Mouse (Mus musculus): ENCODE data around the gene Krtap3-3. TPM values are rescaled to one million over a fixed set of nuclear protein-coding genes. Genes with fewer than 3 reads are reported as not detected.
"Not testable (repeated sequence)": the region's sequence is repeated elsewhere in the genome, so short reads cannot be mapped to it uniquely, and the experiment has no call there.

The Krtap3-3 gene
- polyA plus RNA-seq (2015; fragmentation: Nextera tagmentation; extraction: Ambion mirVana) = 0.33 TPM in 1 of 2 replicates, not detected in the other

DNA sequence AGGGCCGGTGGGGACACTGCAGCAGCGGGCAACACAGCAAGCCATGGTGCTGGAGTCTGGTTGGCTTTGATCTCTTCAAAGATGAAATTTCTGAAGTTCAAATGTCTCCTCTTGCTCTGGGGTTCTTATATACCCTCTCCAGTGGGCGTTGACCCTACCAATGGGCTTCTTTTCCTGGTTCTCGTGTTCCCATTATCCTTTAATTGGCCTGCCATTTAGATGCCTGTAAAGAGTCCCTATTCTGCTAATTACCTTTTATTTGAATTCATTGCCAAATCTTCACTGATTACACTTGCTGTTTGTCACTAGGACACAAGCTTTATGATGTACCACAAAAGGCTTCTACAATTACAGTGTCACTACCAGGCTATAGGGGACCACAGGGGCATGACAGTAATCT lies at the start of gene Krtap3-3:
Gene Krtap3-3, minus strand, starts transcription at position 101 of the 400 bp plus-strand sequence.
- no peak for DNase-seq (ENCODE audit: low spot score)

DNA sequence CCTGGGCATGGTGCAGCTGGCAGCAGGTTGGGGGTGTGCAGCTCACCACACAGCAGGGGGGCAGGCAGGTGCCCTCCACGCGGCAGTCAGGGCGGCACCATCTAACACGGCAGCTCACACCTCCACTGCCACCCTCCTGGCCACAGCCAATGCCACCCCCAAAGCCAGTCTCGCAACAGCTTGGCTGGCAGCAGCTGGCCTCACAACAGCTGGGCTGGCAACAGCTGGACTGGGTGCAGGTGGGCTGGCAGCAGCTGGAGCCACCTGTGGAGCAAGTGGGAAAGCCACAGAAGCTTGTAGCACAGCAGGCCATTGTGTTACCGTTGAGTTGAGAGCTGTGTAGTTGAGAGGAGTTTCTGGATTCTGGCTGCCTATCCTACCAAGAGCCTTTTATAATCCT lies 47.1 kb upstream of the Krtap3-3 start, which contains the start of gene Krtap9-3:
Gene Krtap9-3, minus strand, starts transcription at position 364 of the 400 bp plus-strand sequence.
- not testable (repeated sequence) for DNase-seq (ENCODE audit: low spot score)

DNA sequence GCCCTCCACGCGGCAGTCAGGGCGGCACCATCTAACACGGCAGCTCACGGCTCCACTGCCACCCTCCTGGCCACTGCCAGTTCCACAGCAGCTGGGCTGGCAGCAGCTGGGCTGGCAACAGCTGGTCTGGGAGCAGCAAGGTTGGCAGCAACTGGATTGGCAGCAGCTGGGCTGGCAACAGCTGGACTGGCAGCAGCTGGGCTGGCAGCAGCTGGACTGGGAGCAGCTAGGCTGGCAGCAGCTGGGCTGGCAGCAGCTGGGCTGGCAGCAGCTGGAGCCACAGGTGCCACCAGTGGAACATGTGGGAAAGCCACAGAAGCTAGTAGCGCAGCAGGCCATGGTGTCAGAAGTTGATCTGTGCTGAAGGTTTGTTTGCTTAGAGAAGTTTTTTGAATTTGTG lies 40.3 kb upstream of the Krtap3-3 start, which contains the start of gene Krtap1-3:
Gene Krtap1-3, minus strand, starts transcription at position 359 of the 400 bp plus-strand sequence.
- no peak for DNase-seq (ENCODE audit: low spot score)

DNA sequence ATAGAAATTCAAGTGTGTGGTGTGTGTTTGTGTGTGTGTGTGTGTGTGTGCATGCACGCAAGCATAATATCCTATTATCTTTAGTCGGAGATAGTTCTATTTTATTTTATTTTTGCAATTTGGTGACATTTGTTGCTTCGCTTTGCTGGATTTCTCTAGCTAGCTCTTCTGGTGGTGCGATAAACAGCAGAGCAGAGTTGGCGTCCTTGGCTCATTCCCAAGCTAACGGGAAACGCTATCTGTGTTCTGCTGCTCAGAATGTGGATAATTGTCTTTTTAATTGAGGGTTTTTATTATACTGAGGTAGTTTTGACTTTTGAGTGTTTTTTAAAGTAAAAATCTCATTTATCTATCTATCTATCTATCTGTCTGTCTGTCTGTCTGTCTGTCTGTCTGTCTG lies 34.4 kb upstream of the Krtap3-3 start:
- DNase-seq (ENCODE audit: low spot score) = no peak

DNA sequence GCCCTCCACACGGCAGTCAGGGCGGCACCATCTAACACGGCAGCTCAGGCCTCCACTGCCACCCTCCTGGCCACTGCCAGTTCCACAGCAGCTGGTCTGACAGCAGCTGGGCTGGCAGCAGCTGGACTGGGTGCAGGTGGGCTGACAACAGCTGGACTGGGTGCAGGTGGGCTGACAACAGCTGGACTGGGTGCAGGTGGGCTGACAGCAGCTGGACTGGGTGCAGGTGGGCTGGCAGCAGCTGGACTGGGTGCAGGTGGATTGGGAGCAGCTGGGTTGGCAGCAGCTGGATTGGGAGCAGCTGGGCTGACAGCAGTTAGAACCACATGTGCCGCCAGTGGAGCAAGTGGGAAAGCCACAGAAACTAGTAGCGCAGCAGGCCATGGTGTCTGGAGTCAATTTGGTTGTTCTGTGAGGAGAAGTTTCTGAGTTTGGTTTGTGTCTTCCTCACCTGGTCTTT lies 32.6 kb upstream of the Krtap3-3 start, which contains the start of gene Krtap1-4:
Gene Krtap1-4, minus strand, starts transcription at position 410 of the 460 bp plus-strand sequence.
- no peak for DNase-seq (ENCODE audit: low spot score)

DNA sequence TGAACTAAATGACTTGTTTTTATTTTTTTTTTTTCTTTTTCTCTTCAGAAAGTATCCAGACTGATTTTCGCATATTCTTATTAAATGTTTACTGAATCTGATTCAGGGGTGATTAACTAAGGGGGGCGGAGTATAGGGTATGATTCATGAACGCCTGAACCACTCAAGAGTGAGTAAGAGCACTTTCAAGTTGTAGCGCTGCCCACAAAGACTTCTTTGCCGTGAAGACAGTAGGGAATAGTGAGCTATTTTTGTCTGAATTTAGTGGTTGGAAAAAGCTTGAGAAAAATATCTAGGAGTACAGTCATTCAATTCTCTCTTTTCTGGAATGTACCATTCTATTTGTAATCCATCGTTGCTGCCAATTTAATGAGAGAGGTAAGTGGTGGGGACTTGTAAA lies 30.9 kb upstream of the Krtap3-3 start:
- no peak for DNase-seq (ENCODE audit: low spot score)

DNA sequence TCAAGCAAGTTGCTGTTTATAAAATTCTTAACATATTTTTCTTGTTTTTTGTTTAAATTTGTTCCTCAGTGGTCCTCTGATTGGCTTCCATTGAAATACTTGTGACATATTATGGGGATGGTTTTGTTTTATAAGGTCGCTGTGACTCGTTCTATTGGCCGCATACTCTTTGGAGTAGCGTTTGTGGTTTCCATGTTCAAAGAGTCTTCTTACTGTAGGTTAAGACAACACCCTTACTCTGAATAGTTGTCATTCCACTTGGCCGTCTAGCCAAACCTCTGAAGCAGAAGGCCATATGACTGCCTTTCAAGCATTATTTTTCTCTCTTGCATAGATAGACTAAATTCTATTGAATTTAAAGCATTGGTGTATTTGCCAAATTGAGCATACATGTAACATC lies 30.4 kb upstream of the Krtap3-3 start:
- no peak for DNase-seq (ENCODE audit: low spot score)

DNA sequence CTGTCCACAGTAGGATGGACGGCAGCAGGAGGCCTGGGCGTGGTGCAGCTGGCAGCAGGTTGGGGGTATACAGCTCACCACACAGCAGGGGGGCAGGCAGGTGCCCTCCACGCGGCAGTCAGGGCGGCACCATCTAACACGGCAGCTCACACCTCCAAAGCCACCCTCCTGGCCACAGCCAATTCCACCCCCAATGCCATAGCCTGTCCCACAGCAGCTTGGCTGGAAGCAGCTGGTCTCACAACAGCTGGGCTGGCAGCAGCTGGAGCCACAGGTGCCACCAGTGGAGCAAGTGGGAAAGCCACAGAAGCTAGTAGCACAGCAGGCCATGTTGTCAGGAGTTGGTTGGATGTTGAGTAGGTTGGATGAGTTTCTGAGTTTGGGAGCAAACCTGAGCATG lies 30.0 kb upstream of the Krtap3-3 start, which contains the start of gene Krtap1-5:
Gene Krtap1-5, minus strand, starts transcription at position 381 of the 400 bp plus-strand sequence.
- DNase-seq (ENCODE audit: low spot score) = no peak

DNA sequence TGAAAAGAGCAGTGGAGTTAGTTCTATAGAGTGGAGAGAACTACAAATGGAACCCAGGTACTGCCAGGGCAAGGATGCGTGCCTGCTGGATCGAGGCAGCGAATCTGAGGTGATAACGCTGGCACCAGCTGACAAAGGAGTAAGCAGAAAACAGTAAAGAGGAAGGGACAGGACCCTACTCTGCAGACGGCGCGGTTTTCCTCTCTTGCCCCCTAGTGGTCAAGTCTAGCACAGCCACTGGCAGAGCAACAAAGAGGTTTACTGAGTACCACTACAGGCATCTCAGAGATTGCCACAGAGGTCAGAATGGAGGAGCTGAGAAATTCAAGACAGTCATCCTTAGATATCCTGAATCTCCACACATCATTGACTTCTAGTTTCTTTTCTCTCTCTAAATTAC lies 23.4 kb upstream of the Krtap3-3 start:
- peak; percentile 59 for DNase-seq (ENCODE audit: low spot score)

DNA sequence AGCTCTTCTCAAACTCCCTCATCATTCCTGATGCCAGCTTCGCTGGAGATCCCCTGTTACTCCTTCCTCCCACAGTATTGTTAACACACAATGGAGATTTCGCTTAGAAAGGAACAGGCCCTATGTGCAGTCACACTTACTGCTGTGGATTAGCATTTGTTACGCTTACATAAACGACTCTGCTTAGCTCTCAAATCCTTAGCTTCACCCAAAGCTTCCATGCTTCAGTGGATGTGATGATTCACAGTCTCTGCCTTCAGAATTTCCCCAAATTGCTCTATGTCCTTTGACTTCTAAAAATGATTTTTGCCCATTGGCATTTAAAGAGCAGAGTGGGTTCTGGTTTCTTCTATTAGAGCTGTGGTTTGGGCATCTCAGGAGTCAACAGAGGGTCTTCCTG lies 22.5 kb upstream of the Krtap3-3 start:
- DNase-seq (ENCODE audit: low spot score) = no peak

DNA sequence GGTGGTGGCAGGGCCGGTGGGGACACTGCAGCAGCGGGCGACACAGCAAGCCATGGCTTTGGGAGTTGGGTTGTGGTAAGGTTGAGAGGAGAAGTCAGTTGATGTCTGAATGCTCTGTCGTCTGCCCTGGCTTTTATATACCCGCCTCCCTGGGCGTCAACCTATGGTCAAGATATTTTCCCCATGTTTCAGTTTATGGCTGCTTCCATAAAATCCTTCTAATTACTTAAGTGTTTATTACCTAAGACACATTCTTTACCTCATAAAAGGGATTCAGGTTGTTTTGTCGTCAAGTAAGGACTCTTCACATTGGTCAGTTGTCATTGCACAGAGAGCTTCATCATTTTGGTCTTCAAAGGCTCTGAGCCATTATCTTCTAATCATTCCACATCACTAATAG lies 15.9 kb upstream of the Krtap3-3 start, which contains the start of gene Krtap3-1:
Gene Krtap3-1, minus strand, starts transcription at position 101 of the 400 bp plus-strand sequence.
- DNase-seq (ENCODE audit: low spot score) = no peak

DNA sequence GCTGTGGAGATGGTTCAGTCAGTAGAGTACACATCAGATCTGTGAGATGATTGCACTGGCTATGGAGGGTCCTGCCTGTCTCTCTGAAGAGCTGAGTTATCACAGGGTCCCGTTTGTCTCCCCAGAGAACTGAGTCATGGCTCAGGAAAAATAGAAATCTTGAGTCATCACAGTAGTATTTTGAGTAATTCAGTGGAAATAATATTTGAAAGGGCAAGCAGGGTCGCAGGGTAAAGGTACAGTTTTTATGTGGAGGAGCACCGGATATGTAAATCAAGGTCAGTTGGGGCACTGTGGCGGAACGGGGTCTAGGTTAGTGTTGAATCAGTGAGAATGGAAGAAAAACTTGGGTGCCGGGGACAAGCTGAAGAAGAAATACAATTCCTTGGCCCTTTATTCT lies 11.9 kb upstream of the Krtap3-3 start:
- no peak for DNase-seq (ENCODE audit: low spot score)

DNA sequence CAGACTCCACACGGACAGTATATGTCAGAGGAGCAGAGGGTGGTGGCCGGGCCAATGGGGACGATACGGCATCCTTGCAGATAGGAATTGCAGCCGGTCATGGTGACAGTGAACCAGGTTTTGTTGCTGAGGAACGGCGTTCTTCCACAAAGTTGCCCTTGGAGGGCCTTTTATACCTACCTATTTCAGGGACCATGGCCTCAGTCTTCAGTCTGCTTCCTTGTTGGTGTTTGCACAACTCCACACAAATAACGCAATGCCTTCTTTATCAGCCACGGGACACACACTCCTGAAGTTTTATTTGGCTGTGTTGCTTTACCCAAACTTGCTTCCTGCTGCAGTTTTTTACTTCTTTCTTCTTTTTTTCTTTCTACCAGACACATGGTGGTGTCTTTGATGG lies 8.7 kb upstream of the Krtap3-3 start, which contains the start of gene Gm11939:
Gene Gm11939, minus strand, starts transcription at position 101 of the 400 bp plus-strand sequence.
- no peak for DNase-seq (ENCODE audit: low spot score)

DNA sequence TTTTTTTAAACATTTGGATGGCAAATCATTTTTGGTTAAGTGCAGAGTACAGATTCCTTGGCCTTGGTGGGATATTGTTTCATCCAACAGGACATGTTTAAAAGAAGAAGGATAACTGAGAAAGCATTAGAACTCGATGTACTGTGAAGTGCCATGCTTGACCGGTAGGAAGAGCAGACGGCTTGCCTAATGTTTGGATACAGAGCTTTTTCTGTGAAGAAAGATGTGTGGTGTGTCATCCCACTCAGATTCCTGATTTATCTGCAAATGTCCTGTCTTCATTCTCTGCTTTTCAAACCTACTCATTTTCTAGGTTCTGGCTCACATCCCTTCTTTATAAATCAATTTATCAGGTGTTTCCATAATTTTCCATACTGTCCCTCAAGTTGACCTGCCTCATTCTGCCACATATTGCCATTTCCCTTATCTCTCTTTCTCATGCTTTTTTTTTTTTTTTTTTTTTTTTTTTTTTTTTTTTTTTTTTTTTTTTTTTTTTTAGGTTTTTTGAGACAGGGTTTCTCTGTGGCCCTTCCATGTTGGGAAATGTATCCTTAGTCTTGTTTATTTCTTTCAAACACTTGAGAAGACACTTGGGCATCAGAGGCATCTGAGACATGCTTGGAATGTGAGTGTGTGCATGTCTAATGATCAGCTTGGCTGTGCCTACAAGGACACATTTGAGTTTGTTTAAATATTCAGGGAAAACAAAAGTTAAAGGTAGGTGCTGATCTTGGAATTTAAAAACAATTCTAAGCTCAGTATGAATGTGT lies 7.5 kb upstream of the Krtap3-3 start:
- DNase-seq (ENCODE audit: low spot score) = no peak

DNA sequence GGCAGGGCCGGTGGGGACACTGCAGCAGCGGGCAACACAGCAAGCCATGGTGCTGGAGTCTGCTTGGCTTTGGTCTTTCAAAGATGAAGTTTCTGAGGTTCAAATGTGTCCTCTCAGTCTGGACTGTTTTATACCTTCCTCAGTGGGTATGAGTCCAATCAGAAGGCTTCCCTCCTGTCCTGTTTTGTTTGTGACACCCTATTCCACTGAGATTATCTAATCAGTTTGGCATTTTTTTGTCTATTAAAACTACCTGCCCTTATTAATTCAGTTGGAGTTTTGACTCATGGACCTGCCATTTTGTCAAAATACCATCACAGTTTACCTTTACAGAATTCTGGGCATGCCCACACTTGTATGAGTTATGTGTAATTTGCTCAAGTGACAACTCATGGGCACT lies 6.1 kb upstream of the Krtap3-3 start, which contains the start of gene Krtap3-2:
Gene Krtap3-2, minus strand, starts transcription at position 101 of the 400 bp plus-strand sequence.
- no peak for DNase-seq (ENCODE audit: low spot score)

DNA sequence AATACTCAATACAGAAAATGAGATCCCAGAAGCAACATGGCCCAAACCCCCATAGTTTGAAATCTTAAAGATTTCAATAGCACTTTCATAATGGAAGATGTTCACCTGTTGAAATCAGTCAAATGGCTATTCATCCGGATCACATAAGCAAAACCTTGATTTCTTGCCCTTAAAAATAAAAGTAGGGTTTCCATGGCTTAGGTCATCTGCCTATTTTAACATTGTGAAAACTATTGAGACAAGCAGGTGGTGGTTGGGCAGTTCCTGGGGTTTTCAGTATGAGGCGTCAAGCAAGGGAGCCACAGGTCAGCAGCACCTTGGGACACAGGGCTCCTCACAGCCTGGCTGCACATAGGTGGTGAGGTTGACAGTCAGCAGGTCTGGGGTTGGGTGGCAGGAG lies 5.5 kb upstream of the Krtap3-3 start:
- DNase-seq (ENCODE audit: low spot score) = no peak

DNA sequence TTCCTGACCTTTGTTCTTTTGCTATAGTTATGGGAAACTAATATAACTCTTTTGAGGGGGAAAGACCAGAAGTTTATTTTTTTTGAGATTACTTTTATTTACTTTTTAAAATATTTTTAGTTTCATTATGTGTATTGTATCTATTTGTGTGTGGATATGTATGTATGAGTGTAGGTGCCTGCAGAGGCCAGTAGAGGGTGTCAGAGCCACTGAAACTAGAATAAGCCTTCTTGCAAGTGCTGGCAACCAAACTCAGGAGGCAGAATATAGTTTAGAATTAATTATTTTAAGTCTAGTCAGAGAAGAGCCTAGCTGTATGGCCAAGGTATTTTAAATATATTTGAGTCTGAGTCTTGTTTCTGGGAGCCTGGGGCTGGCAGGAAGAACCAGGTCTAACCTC lies 2.8 kb downstream of the Krtap3-3 start:
- DNase-seq (ENCODE audit: low spot score) = no peak

DNA sequence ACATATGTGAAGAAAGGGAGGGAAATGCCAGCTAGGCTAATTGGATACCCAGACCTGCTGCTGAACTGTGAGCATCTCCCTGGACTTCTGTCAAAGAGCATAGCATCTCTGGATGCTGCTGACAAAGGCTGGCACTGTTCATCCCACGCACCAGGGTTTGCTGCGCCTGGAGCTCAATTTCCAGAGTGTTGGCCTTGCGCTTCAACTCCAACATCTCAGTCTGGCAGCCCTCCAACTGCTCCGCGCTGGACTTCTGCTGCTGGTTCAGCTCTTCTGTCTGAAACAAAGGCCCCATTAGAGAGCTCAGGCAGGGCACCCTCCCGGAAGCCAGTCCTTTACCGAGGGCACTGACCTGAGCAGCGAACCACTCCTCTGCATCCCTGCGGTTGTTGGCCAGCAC lies 10.9 kb downstream of the Krtap3-3 start:
- DNase-seq (ENCODE audit: low spot score) = no peak

DNA sequence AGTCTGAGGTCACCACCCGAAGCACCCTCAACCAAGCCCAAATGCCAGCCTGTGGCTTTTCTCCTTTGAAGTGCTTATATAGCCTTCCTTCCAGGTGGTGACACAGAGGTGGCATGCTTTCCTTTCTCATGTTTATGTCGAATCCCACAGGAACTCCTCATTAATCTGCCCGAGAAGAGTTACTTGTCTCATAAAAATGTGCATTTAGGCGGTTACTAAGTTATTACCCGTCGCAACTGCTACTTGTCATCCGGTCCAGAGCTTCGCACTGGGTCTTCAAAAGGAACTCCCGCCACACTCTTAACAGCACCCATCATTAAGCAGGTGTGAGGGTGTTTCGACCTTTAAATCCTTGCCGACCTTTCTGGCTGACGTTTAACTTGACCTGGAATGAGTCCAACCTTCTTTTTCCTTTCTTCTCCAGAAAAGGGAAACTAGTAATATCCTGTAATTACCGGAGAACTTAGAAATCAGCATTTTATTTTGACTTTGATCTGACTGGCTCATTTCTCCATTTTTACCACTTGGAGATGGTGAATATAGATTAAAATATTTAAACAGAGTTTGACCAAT lies 29.3 kb downstream of the Krtap3-3 start, which contains the start of gene Krt39:
Gene Krt39, minus strand, starts transcription at position 51 of the 573 bp plus-strand sequence.
- no peak for DNase-seq (ENCODE audit: low spot score)

DNA sequence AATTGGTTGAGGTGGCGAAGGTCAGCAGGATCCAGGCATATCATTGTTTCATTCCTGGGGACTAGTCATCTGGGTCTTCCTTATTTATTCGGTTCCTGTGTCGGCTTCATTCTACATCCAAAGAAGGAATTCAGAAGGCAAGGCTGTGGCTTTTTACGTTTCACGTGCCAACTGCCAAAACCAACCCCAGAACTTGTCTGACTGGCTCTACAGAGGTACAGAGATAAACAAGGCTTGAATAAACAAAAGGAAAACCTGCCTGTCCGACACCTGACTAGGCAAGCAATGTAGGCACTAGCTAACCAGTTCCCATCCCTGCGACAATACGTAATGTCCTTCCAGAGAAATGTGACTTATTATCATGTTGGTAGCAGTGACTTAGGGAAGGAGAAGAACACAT lies 36.6 kb downstream of the Krtap3-3 start:
- DNase-seq (ENCODE audit: low spot score) = no peak
